Mouse (Mus musculus) olfactory bulb, adult 2 months (tissue): ENCODE data around the gene Slamf7. TPM values are rescaled to one million over a fixed set of nuclear protein-coding genes. Genes with fewer than 3 reads are reported as not detected.

Experiments used
- H3K27ac ChIP-seq: fragments of 200-500 bp; 2 replicates; pipeline ENCODE4 v1.5.1; 2012; ENCODE audit warnings: low read depth, low read length; ENCODE audit not compliant: insufficient read depth
- H3K4me1 ChIP-seq: fragments of 200-500 bp; 2 replicates; pipeline ENCODE4 v1.6.1; 2012; ENCODE audit warnings: low read length; ENCODE audit not compliant: control insufficient read depth, insufficient read depth
- H3K4me3 ChIP-seq: fragments of 200-500 bp; 2 replicates; pipeline ENCODE4 v1.5.1; 2012; ENCODE audit warnings: mild to moderate bottlenecking, low read depth, low read length, moderate library complexity; ENCODE audit not compliant: insufficient read depth
- CTCF ChIP-seq: fragments of 200-500 bp; IDR thresholded peaks from 2 replicates; pipeline ENCODE4 v1.5.1; 2012; ENCODE audit warnings: low read depth, mild to moderate bottlenecking, low read length, moderate library complexity; ENCODE audit not compliant: insufficient read depth
- POLR2A ChIP-seq: fragments of 200-500 bp; IDR thresholded peaks from 2 replicates; pipeline ENCODE4 v1.6.1; 2012; ENCODE audit warnings: mild to moderate bottlenecking, low read depth, low read length, moderate library complexity; ENCODE audit not compliant: insufficient read depth
- WGBS: fragments of 180-500 bp; shearing (Covaris S2); methylation state at CpG from one replicate; pipeline ENCODE4 v1.1.7; 2018; 5-methylcytosine and 5-hydroxymethylcytosine counted together
- polyA plus RNA-seq: library from polyadenylated mRNA; stranded (reverse); fragments of >200 nt; gene quantifications from 2 replicates; pipeline ENCODE4 v1.2.4, GENCODE M21; 2012; ENCODE audit warnings: low replicate concordance; ENCODE audit not compliant: missing spikeins, insufficient read depth, insufficient read length

Gene Slamf7
- polyA plus RNA-seq, 1 experiment, result not detected

DNA sequence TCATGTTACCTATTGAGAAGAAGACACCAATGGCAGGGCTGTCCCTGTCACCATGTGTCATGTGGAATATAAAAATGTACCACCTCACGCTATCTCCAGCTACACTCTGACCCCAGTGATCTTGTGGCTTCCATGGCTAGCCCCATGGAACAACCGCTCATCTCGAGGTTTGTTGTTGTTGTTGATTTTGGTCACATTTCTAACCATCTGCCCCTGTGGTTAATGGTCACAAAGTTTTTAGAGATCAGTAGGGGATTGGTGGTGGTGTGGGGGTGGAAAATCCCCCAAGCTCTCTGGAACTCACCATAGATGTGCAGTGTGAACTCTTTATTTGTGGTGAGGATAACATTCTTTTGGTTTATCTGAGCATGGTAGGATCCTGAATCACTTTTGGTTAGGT, 48.1 kb downstream of the Slamf7 start:
- 84% methylated on average over 3 of the region's 3 CpGs for WGBS
- TF ChIP-seq POLR2A (no peak), CTCF (no peak)
- no peak overlapping the region for H3K4me3 ChIP-seq
- no peaks in the 10 kb centered on the region for H3K4me1 ChIP-seq
- H3K27ac ChIP-seq, result no peak overlapping the region

DNA sequence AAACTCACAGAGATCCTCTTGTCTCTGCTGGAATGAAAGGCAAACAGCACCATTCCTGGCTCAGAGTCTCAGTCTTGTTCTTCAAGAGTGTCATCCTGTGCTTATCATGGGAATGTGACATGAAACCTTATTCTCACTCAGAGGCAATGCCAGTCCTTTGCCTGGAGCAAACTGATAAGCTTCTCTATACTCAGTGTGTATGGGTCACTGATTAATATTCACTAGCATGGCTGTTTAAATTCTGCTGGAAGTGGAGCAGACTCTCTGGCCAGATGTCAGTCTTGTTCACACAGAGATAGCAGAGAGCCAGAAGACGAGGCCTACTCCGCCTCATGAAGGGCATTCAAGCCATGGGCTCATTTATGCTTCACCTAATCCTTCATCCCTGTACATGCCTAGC, 68.3 kb downstream of the Slamf7 start:
- H3K27ac ChIP-seq, result no peak overlapping the region
- H3K4me3 ChIP-seq, result no peak overlapping the region
- TF ChIP-seq CTCF (no peak), POLR2A (no peak)
- whole genome bisulfite sequencing, result 83% methylated on average over 2 of the region's 2 CpGs
- no peaks in the 10 kb centered on the region for H3K4me1 ChIP-seq

Other genes with a start within 250 kb of the Slamf7 start
- not detected in 2 replicates for gene Usf1, start 241.7 kb downstream of the Slamf7 start, polyA plus RNA-seq
- not detected in 2 replicates for gene Tstd1, start 234.2 kb downstream of the Slamf7 start, polyA plus RNA-seq
- gene F11r, start 215.5 kb downstream of the Slamf7 start, polyA plus RNA-seq, result not detected in 2 replicates
- not detected in 2 replicates for gene Alyref2, start 149.6 kb downstream of the Slamf7 start, polyA plus RNA-seq
- not detected in 2 replicates for gene Itln1, start 117.7 kb downstream of the Slamf7 start, polyA plus RNA-seq
- gene Cd244a, start 93.8 kb downstream of the Slamf7 start, polyA plus RNA-seq, result not detected in 2 replicates
- not detected in 2 replicates for gene Ly9, start 45.6 kb downstream of the Slamf7 start, polyA plus RNA-seq
- gene Cd48, start 29.0 kb upstream of the Slamf7 start, polyA plus RNA-seq, result not detected in 2 replicates
- not detected in 2 replicates for gene Slamf1, start 114.1 kb upstream of the Slamf7 start, polyA plus RNA-seq
- not detected in 2 replicates for gene Cd84, start 186.7 kb upstream of the Slamf7 start, polyA plus RNA-seq
- not detected in 2 replicates for gene Gm10521, start 242.6 kb upstream of the Slamf7 start, polyA plus RNA-seq